Mouse (Mus musculus): ENCODE measurements around the gene Mbnl2. TPM values are rescaled to one million over a fixed set of nuclear protein-coding genes. Genes with fewer than 3 reads are reported as not detected.

Mbnl2 gene
- 15.1 and 15.3 TPM in 2 replicates for polyA plus RNA-seq (2015; fragmentation: Nextera tagmentation; extraction: Ambion mirVana)

- peak; percentile 96 for ATAC-seq (ENCODE audit: insufficient read depth)
- H3K4me1 ChIP-seq (replicated peaks) = peaks cover 48% of the 10 kb centered on the region
- H3K27ac ChIP-seq (replicated peaks) = peak within 1 kb of the TSS; percentile 89
- H3K9me3 ChIP-seq (replicated peaks) = no peaks in the 10 kb centered on the region
- H3K27me3 ChIP-seq = no peaks in the 10 kb centered on the region
- peak within 1 kb of the TSS; percentile 80 for H3K4me2 ChIP-seq
- WGBS (ENCODE audit: insufficient replicate concordance) = 1% methylated on average over 35 of the region's 35 CpGs
- H3K9ac ChIP-seq = peak within 1 kb of the TSS; percentile 66
- H3K4me3 ChIP-seq (replicated peaks) = peak within 1 kb of the TSS; percentile 73
- no peaks in the 10 kb centered on the region for H3K36me3 ChIP-seq (replicated peaks)
Measured at GRCm38 (mm10) chr14:120275246-120276238, at the start of gene Mbnl2. TSS of gene Mbnl2 (plus strand) at chr14:120275669.

DNA sequence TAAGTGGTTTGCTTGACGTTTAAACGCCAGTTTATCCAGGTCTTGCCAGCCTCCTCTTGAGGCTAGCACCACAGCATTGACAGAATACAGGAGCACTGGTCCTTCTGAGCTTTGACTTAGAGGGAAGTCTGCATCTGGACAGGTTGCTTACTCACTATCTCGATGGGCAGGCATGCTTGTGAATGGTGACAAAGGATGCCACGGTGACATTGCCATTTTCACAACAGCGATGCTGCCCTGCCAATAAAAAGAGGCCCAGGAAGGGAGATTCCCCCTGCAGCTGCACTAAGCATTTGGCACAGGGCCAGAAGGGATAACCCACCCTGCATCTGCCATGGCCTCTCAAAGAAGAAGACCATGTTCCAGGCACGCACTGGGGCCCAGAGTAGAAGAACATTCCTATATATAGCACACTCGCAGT is 43.4 kb upstream of the Mbnl2 start:
- no peak for ATAC-seq (ENCODE audit: insufficient read depth)
- H3K9ac ChIP-seq = no peak overlapping the region
- H3K27ac ChIP-seq (replicated peaks) = no peak overlapping the region
- no peaks in the 10 kb centered on the region for H3K36me3 ChIP-seq (replicated peaks)
- no peak overlapping the region for H3K4me2 ChIP-seq
- no peaks in the 10 kb centered on the region for H3K4me1 ChIP-seq (replicated peaks)
- no peaks in the 10 kb centered on the region for H3K27me3 ChIP-seq
- H3K4me3 ChIP-seq (replicated peaks) = no peak overlapping the region
- WGBS (ENCODE audit: insufficient replicate concordance) = 49% methylated on average over 7 of the region's 7 CpGs
- no peaks in the 10 kb centered on the region for H3K9me3 ChIP-seq (replicated peaks)

- no peaks in the 10 kb centered on the region for H3K36me3 ChIP-seq (replicated peaks)
- no peak for ATAC-seq (ENCODE audit: insufficient read depth)
- no peak overlapping the region for H3K9ac ChIP-seq
- H3K9me3 ChIP-seq (replicated peaks) = no peaks in the 10 kb centered on the region
- 66% methylated on average over 7 of the region's 7 CpGs for WGBS (ENCODE audit: insufficient replicate concordance)
- H3K27ac ChIP-seq (replicated peaks) = no peak overlapping the region
- H3K4me1 ChIP-seq (replicated peaks) = no peaks in the 10 kb centered on the region
- H3K4me3 ChIP-seq (replicated peaks) = no peak overlapping the region
- H3K4me2 ChIP-seq = no peak overlapping the region
- no peaks in the 10 kb centered on the region for H3K27me3 ChIP-seq
Measured at GRCm38 (mm10) chr14:120235610-120236009, 39.9 kb upstream of the Mbnl2 start.

GRCm38 (mm10) chr14:120238501-120238900 is 37.0 kb upstream of the Mbnl2 start:
- no peaks in the 10 kb centered on the region for H3K9me3 ChIP-seq (replicated peaks)
- H3K4me2 ChIP-seq = no peak overlapping the region
- H3K9ac ChIP-seq = no peak overlapping the region
- no peak for ATAC-seq (ENCODE audit: insufficient read depth)
- H3K4me1 ChIP-seq (replicated peaks) = no peaks in the 10 kb centered on the region
- no peaks in the 10 kb centered on the region for H3K27me3 ChIP-seq
- H3K27ac ChIP-seq (replicated peaks) = no peak overlapping the region
- H3K36me3 ChIP-seq (replicated peaks) = no peaks in the 10 kb centered on the region
- H3K4me3 ChIP-seq (replicated peaks) = no peak overlapping the region

- 11% methylated on average over 4 of the region's 4 CpGs for WGBS (ENCODE audit: insufficient replicate concordance)
- H3K4me2 ChIP-seq = no peak overlapping the region
- ATAC-seq (ENCODE audit: insufficient read depth) = no peak
- no peak overlapping the region for H3K4me3 ChIP-seq (replicated peaks)
- no peak overlapping the region for H3K27ac ChIP-seq (replicated peaks)
- H3K9ac ChIP-seq = no peak overlapping the region
- H3K9me3 ChIP-seq (replicated peaks) = no peaks in the 10 kb centered on the region
- H3K27me3 ChIP-seq = no peaks in the 10 kb centered on the region
- H3K36me3 ChIP-seq (replicated peaks) = no peaks in the 10 kb centered on the region
- no peaks in the 10 kb centered on the region for H3K4me1 ChIP-seq (replicated peaks)
Measured at GRCm38 (mm10) chr14:120240209-120240608, 35.3 kb upstream of the Mbnl2 start.

- no peaks in the 10 kb centered on the region for H3K9me3 ChIP-seq (replicated peaks)
- H3K4me1 ChIP-seq (replicated peaks) = no peaks in the 10 kb centered on the region
- ATAC-seq (ENCODE audit: insufficient read depth) = no peak
- no peak overlapping the region for H3K4me2 ChIP-seq
- 56% methylated on average over 5 of the region's 5 CpGs for WGBS (ENCODE audit: insufficient replicate concordance)
- no peak overlapping the region for H3K27ac ChIP-seq (replicated peaks)
- no peak overlapping the region for H3K9ac ChIP-seq
- no peaks in the 10 kb centered on the region for H3K36me3 ChIP-seq (replicated peaks)
- H3K4me3 ChIP-seq (replicated peaks) = no peak overlapping the region
- no peaks in the 10 kb centered on the region for H3K27me3 ChIP-seq
Measured at GRCm38 (mm10) chr14:120242711-120243110, 32.8 kb upstream of the Mbnl2 start.

GRCm38 (mm10) chr14:120245081-120245705 is 30.3 kb upstream of the Mbnl2 start:
- H3K4me1 ChIP-seq (replicated peaks) = no peaks in the 10 kb centered on the region
- H3K27ac ChIP-seq (replicated peaks) = no peak overlapping the region
- H3K4me3 ChIP-seq (replicated peaks) = no peak overlapping the region
- ATAC-seq (ENCODE audit: insufficient read depth) = no peak
- no peaks in the 10 kb centered on the region for H3K27me3 ChIP-seq
- 63% methylated on average over 8 of the region's 8 CpGs for WGBS (ENCODE audit: insufficient replicate concordance)
- H3K36me3 ChIP-seq (replicated peaks) = no peaks in the 10 kb centered on the region
- H3K9me3 ChIP-seq (replicated peaks) = no peaks in the 10 kb centered on the region
- no peak overlapping the region for H3K4me2 ChIP-seq
- no peak overlapping the region for H3K9ac ChIP-seq

DNA sequence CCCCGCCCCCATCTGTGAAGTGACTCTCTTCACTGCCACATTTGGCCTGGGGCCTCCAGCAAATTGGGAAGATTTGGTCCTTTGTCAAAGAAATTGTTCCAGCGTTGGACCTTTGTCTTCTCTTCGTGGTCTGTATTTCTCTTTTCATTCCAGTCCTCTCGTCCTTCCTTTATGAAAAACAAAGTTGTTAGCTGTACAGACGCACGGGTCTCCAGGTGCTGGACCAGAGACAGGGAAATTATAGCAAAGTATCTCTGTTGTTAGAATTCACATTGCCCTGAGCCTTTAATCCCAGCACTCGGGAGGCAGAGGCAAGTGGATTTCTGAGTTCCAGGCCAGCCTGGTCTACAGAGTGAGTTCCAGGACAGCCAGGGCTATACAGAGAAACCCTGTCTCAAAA is 22.1 kb upstream of the Mbnl2 start:
- Histone ChIP-seq H3K4me3 (replicated peaks) (no peak overlapping the region), H3K4me1 (replicated peaks) (no peaks in the 10 kb centered on the region), H3K36me3 (replicated peaks) (no peaks in the 10 kb centered on the region), H3K27me3 (no peaks in the 10 kb centered on the region), H3K27ac (replicated peaks) (no peak overlapping the region), H3K9ac (no peak overlapping the region), H3K4me2 (no peak overlapping the region), H3K9me3 (replicated peaks) (no peaks in the 10 kb centered on the region)
- 63% methylated on average over 7 of the region's 7 CpGs for WGBS (ENCODE audit: insufficient replicate concordance)
- no peak for ATAC-seq (ENCODE audit: insufficient read depth)

DNA sequence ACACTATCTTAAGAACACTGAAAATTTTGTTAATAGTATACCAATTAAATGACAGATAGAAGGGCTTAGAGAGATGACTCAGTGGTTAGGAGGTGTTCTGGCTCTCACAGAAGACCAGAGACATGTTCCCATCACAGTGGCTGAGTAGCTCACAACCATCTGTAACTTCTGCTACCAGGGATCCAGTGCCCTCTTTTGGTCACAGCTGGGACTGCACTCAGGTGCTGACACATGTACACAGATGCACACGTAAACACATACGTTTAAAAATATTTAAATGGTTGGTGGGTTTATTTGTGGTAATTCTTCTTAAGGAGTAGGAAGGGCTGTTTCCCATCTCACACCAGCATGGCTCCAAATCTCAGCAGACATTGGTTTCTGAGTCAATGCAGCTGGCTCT is 19.3 kb upstream of the Mbnl2 start:
- no peaks in the 10 kb centered on the region for H3K27me3 ChIP-seq
- H3K36me3 ChIP-seq (replicated peaks) = no peaks in the 10 kb centered on the region
- H3K27ac ChIP-seq (replicated peaks) = no peak overlapping the region
- no peak overlapping the region for H3K4me3 ChIP-seq (replicated peaks)
- no peak for ATAC-seq (ENCODE audit: insufficient read depth)
- WGBS (ENCODE audit: insufficient replicate concordance) = 85% methylated on average over 2 of the region's 2 CpGs
- H3K9me3 ChIP-seq (replicated peaks) = no peaks in the 10 kb centered on the region
- no peaks in the 10 kb centered on the region for H3K4me1 ChIP-seq (replicated peaks)
- no peak overlapping the region for H3K9ac ChIP-seq
- no peak overlapping the region for H3K4me2 ChIP-seq

GRCm38 (mm10) chr14:120256623-120257384 is 18.7 kb upstream of the Mbnl2 start:
- Histone ChIP-seq H3K27me3 (no peaks in the 10 kb centered on the region), H3K4me3 (replicated peaks) (no peak overlapping the region), H3K9me3 (replicated peaks) (no peaks in the 10 kb centered on the region), H3K27ac (replicated peaks) (no peak overlapping the region), H3K4me2 (peak overlapping the region; percentile 0; the same call in 1 of the 2 replicates), H3K36me3 (replicated peaks) (no peaks in the 10 kb centered on the region), H3K9ac (no peak overlapping the region), H3K4me1 (replicated peaks) (no peaks in the 10 kb centered on the region)
- ATAC-seq (ENCODE audit: insufficient read depth) = no peak
- WGBS (ENCODE audit: insufficient replicate concordance) = 61% methylated on average over 15 of the region's 15 CpGs

GRCm38 (mm10) chr14:120257483-120257882 is 18.0 kb upstream of the Mbnl2 start:
- WGBS (ENCODE audit: insufficient replicate concordance) = 66% methylated on average over 6 of the region's 6 CpGs
- H3K9me3 ChIP-seq (replicated peaks) = no peaks in the 10 kb centered on the region
- H3K27me3 ChIP-seq = no peaks in the 10 kb centered on the region
- no peak overlapping the region for H3K9ac ChIP-seq
- H3K27ac ChIP-seq (replicated peaks) = no peak overlapping the region
- no peak overlapping the region for H3K4me3 ChIP-seq (replicated peaks)
- no peaks in the 10 kb centered on the region for H3K4me1 ChIP-seq (replicated peaks)
- no peaks in the 10 kb centered on the region for H3K36me3 ChIP-seq (replicated peaks)
- no peak for ATAC-seq (ENCODE audit: insufficient read depth)
- peak overlapping the region; percentile 0; the same call in 1 of the 2 replicates for H3K4me2 ChIP-seq

All from liver, embryonic 15.5 days (tissue).